Mouse (Mus musculus): ENCODE data around the gene Ajm1.

GRCm38 (mm10) chr2:25549021-25549991 is 32.3 kb downstream of the Ajm1 start:
- no peak for TF ChIP-seq USF2 (IDR thresholded peaks at IDR 0.05; ENCODE audit: borderline replicate concordance in 1 of 2, insufficient read depth in 1 of 2, low read depth in 1 of 2, low read length in 2 of 2)
- no peak for TF ChIP-seq NELFE (IDR thresholded peaks at IDR 0.05; ENCODE audit: low read depth, low read length)
- TF ChIP-seq E2F4 (IDR thresholded peaks at IDR 0.05; ENCODE audit: borderline replicate concordance, low read depth, low read length) = no peak

Data from MEL (cell line).